Mouse (Mus musculus) yolk sac, embryonic 10.5 days (tissue): ENCODE data around the gene Arsb.

Source experiments
- DNase-seq: peaks from one replicate; pipeline ENCODE4 v3.0.0-alpha.2; 2017; ENCODE audit warnings: low spot score

Arsb gene

GRCm38 (mm10) chr13:93846831-93847518 lies 75.5 kb downstream of the Arsb start:
- DNase-seq, result no peak

- DNase-seq, result no peak
Measured at GRCm38 (mm10) chr13:93847614-93848013, 76.2 kb downstream of the Arsb start.

GRCm38 (mm10) chr13:93848615-93849014 lies 77.2 kb downstream of the Arsb start:
- DNase-seq, result no peak

GRCm38 (mm10) chr13:93849751-93850355 lies 78.4 kb downstream of the Arsb start:
- no peak for DNase-seq

GRCm38 (mm10) chr13:93850674-93851073 lies 79.2 kb downstream of the Arsb start:
- DNase-seq, result no peak

GRCm38 (mm10) chr13:93852419-93853138 lies 81.1 kb downstream of the Arsb start:
- DNase-seq, result no peak

GRCm38 (mm10) chr13:93853767-93854166 lies 82.3 kb downstream of the Arsb start:
- no peak for DNase-seq

GRCm38 (mm10) chr13:93854325-93854724 lies 82.9 kb downstream of the Arsb start:
- DNase-seq, result no peak

- DNase-seq, result no peak
Measured at GRCm38 (mm10) chr13:93854966-93855562, 83.6 kb downstream of the Arsb start.

- DNase-seq, result no peak
Measured at GRCm38 (mm10) chr13:93855701-93856183, 84.3 kb downstream of the Arsb start.

GRCm38 (mm10) chr13:93861211-93861610 lies 89.8 kb downstream of the Arsb start:
- no peak for DNase-seq

GRCm38 (mm10) chr13:93864066-93864740 lies 92.8 kb downstream of the Arsb start:
- no peak for DNase-seq

GRCm38 (mm10) chr13:93866638-93867037 lies 95.2 kb downstream of the Arsb start:
- DNase-seq, result no peak

GRCm38 (mm10) chr13:93871681-93872080 lies 100.3 kb downstream of the Arsb start:
- no peak for DNase-seq

GRCm38 (mm10) chr13:93872591-93872990 lies 101.2 kb downstream of the Arsb start:
- DNase-seq, result no peak

GRCm38 (mm10) chr13:93877924-93878323 lies 106.5 kb downstream of the Arsb start:
- DNase-seq, result no peak

- no peak for DNase-seq
Measured at GRCm38 (mm10) chr13:93879426-93879825, 108.0 kb downstream of the Arsb start.

GRCm38 (mm10) chr13:93882132-93882531 lies 110.7 kb downstream of the Arsb start:
- no peak for DNase-seq

GRCm38 (mm10) chr13:93886999-93887398 lies 115.6 kb downstream of the Arsb start:
- no peak for DNase-seq

- DNase-seq, result no peak
Measured at GRCm38 (mm10) chr13:93888196-93888595, 116.8 kb downstream of the Arsb start.

- no peak for DNase-seq
Measured at GRCm38 (mm10) chr13:93888916-93889315, 117.5 kb downstream of the Arsb start.

- no peak for DNase-seq
Measured at GRCm38 (mm10) chr13:93889991-93890390, 118.6 kb downstream of the Arsb start.
